Mouse (Mus musculus) myocyte (in vitro differentiated cells): ENCODE results near the gene Rab7. TPM values are rescaled to one million over a fixed set of nuclear protein-coding genes. Genes with fewer than 3 reads are reported as not detected.

Experiments
- H3K27me3 ChIP-seq: one replicate; pipeline ENCODE4 v1.6.1; 2011; ENCODE audit not compliant: control insufficient read depth, insufficient read depth, insufficient read length
- H3K36me3 ChIP-seq: one replicate; pipeline ENCODE4 v1.6.1; 2011; ENCODE audit not compliant: control insufficient read depth, insufficient read depth
- H3K4me2 ChIP-seq: one replicate; pipeline ENCODE4 v1.6.1; 2011; ENCODE audit warnings: low read depth, control low read depth
- H3K4me3 ChIP-seq: one replicate; pipeline ENCODE4 v1.5.1; 2011; ENCODE audit warnings: mild to moderate bottlenecking, control low read depth, moderate library complexity
- H3K79me2 ChIP-seq: one replicate; pipeline ENCODE4 v1.6.1; 2011; ENCODE audit not compliant: control insufficient read depth, insufficient read depth
- H3ac ChIP-seq: one replicate; pipeline ENCODE4 v1.6.1; 2011; ENCODE audit not compliant: control insufficient read depth, insufficient read length
- CEBPB ChIP-seq: IDR thresholded peaks from 2 replicates; pipeline ENCODE4 v1.6.1; 2011; ENCODE audit warnings: mild to moderate bottlenecking, moderate library complexity; ENCODE audit not compliant: poor library complexity, insufficient read depth, severe bottlenecking
- E2F4 ChIP-seq: IDR thresholded peaks from one replicate; pipeline ENCODE4 v1.6.1; 2011; ENCODE audit warnings: mild to moderate bottlenecking, control low read depth, moderate library complexity; ENCODE audit not compliant: insufficient read depth
- MAX ChIP-seq: IDR thresholded peaks from one replicate; pipeline ENCODE4 v1.6.1; 2011; ENCODE audit warnings: low read depth, mild to moderate bottlenecking, control low read depth
- MYOD1 ChIP-seq, 3 experiments: IDR thresholded peaks; one replicate each; pipeline ENCODE4 v1.6.1; 2011; ENCODE audit warnings: control low read depth in 2 of 3, low read depth in 2 of 3, mild to moderate bottlenecking in 2 of 3, moderate library complexity in 1 of 3; ENCODE audit not compliant: insufficient read length in 2 of 3, control insufficient read depth in 1 of 3
- MYOG ChIP-seq, 3 experiments: IDR thresholded peaks; one replicate each; pipeline ENCODE4 v1.6.1; 2011; ENCODE audit warnings: control low read depth in 2 of 3, low read depth in 2 of 3, mild to moderate bottlenecking in 2 of 3; ENCODE audit not compliant: insufficient read length in 2 of 3, control insufficient read depth in 1 of 3, insufficient read depth in 1 of 3
- POLR2A ChIP-seq: IDR thresholded peaks from one replicate; pipeline ENCODE4 v1.6.1; 2011; ENCODE audit warnings: low read depth, mild to moderate bottlenecking, control low read depth, moderate library complexity; ENCODE audit not compliant: insufficient read length
- POLR2AphosphoS2 ChIP-seq: IDR thresholded peaks from one replicate; pipeline ENCODE4 v1.6.1; 2011; ENCODE audit warnings: low read depth, control low read depth; ENCODE audit not compliant: insufficient read length
- REST ChIP-seq: IDR thresholded peaks from one replicate; pipeline ENCODE4 v1.6.1; 2011; ENCODE audit warnings: mild to moderate bottlenecking, control low read depth, moderate library complexity; ENCODE audit not compliant: insufficient read depth, insufficient read length
- SRF ChIP-seq: IDR thresholded peaks from one replicate; pipeline ENCODE4 v1.6.1; 2011; ENCODE audit warnings: low read depth; ENCODE audit not compliant: control insufficient read depth, insufficient read length
- TCF12 ChIP-seq: IDR thresholded peaks from one replicate; pipeline ENCODE4 v1.6.1; 2011; ENCODE audit warnings: mild to moderate bottlenecking, control low read depth; ENCODE audit not compliant: poor library complexity, insufficient read depth, severe bottlenecking
- TCF3 ChIP-seq: IDR thresholded peaks from one replicate; pipeline ENCODE4 v1.6.1; 2011; ENCODE audit warnings: low read depth, control low read depth; ENCODE audit not compliant: insufficient read length
- USF1 ChIP-seq: IDR thresholded peaks from one replicate; pipeline ENCODE4 v1.6.1; 2011; ENCODE audit warnings: low read depth, mild to moderate bottlenecking, control low read depth, moderate library complexity
- polyA plus RNA-seq: library from polyadenylated mRNA; unstranded; fragments of >200 nt; fragmentation: generic; extraction: Trizol; gene quantifications from one replicate; pipeline ENCODE4 v1.2.1, GENCODE M21; 2012; ENCODE audit warnings: missing spikeins

Gene Rab7
- polyA plus RNA-seq, 1 experiment: 181 TPM

- no peaks in the 10 kb centered on the region for H3K79me2 ChIP-seq
- no peak overlapping the region for H3K4me3 ChIP-seq
- H3ac ChIP-seq: no peak overlapping the region
- TF ChIP-seq CEBPB: no peak
- no peak for TF ChIP-seq SRF
- TF ChIP-seq TCF12: no peak
- no peak for TF ChIP-seq POLR2AphosphoS2
- TF ChIP-seq TCF3: no peak
- H3K36me3 ChIP-seq: no peaks in the 10 kb centered on the region
- H3K4me2 ChIP-seq: no peak overlapping the region
- H3K27me3 ChIP-seq: no peaks in the 10 kb centered on the region
Measured at GRCm38 (mm10) chr6:88055663-88056062, 10.6 kb upstream of the Rab7 start.

GRCm38 (mm10) chr6:88054081-88054835 is 9.2 kb upstream of the Rab7 start:
- no peak overlapping the region for H3K4me3 ChIP-seq
- H3K79me2 ChIP-seq: no peaks in the 10 kb centered on the region
- no peaks in the 10 kb centered on the region for H3K36me3 ChIP-seq
- no peak overlapping the region for H3ac ChIP-seq
- H3K4me2 ChIP-seq: no peak overlapping the region
- H3K27me3 ChIP-seq: no peaks in the 10 kb centered on the region
- TF ChIP-seq POLR2AphosphoS2 (no peak), TCF3 (no peak), SRF (no peak), MYOD1 (IDR thresholded peaks at IDR 0.05; ENCODE audit: control insufficient read depth in 1 of 3, insufficient read length in 2 of 3, low read depth in 2 of 3) (no peak), MYOG (IDR thresholded peaks at IDR 0.05; ENCODE audit: control insufficient read depth in 1 of 3, insufficient read depth in 1 of 3, insufficient read length in 2 of 3, low read depth in 2 of 3) (no peak), REST (no peak), POLR2A (no peak), E2F4 (no peak), USF1 (no peak), MAX (no peak), TCF12 (no peak), CEBPB (no peak)

DNA sequence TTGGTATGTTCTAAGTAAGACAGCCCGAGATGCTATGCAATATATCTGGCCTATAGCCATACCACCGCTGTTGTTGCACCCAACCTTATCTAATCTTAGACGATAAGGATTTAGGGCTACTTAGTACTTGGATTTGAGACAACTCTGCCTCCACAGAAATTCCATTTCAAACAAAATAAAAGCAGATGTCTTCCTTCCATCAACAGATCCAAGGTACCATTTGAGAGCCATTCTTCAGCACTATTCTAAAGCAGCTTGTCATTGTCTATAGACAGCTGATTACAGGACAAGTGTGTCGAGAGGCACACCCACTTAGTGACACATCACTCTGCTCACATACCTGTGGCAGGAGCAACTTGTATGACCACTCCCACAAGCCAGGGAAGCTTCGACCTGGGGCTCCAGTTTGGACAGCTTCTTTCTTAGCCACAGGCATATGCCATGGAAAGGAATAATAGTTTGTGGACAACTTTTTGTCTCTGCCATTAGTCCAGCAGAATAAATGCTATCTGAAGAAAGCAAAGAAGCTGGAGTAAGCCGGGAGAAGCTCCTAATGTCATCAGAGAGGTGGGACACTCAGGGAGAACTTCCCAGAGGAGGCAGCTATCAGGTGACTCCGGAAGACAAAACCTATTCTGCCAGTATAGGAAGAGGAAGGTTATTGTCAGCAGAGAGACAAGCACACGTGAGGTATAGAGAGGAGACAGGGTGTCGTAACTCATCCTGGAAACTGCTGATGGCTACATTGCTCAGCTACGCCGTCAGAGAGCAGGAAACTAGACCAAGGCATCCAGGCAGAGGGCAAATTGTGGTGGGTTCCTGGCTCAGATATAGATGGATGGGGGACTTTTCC is 8.4 kb upstream of the Rab7 start:
- H3K36me3 ChIP-seq: no peaks in the 10 kb centered on the region
- H3ac ChIP-seq: no peak overlapping the region
- H3K27me3 ChIP-seq: no peaks in the 10 kb centered on the region
- TF ChIP-seq E2F4: no peak
- no peak for TF ChIP-seq MYOD1 (IDR thresholded peaks at IDR 0.05; ENCODE audit: control insufficient read depth in 1 of 3, insufficient read length in 2 of 3, low read depth in 2 of 3)
- no peak for TF ChIP-seq POLR2AphosphoS2
- no peak for TF ChIP-seq POLR2A
- no peak overlapping the region for H3K4me3 ChIP-seq
- H3K4me2 ChIP-seq: no peak overlapping the region
- H3K79me2 ChIP-seq: no peaks in the 10 kb centered on the region

DNA sequence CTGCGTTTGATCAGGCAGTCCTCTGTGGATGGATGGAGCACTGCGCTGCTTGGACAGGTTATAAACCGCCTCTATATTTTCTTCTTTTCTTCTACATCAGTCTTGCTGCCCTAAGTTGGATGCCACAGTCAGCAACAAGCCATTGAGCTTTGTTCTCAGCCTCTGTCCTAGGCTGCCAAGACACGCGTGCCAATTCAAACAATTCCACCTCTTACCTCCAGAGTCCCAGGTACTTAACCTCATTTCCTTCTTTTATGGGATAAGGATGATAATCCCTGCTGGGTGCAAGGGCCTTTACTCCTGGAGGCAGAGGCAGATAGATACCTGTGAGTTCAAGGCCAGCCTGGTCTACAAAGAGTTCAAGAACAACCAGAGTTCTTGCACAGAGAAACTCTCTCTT is 6.1 kb upstream of the Rab7 start:
- Histone ChIP-seq H3K36me3 (no peaks in the 10 kb centered on the region), H3K79me2 (no peaks in the 10 kb centered on the region), H3ac (no peak overlapping the region), H3K4me2 (no peak overlapping the region), H3K4me3 (no peak overlapping the region), H3K27me3 (no peaks in the 10 kb centered on the region)
- no peak for TF ChIP-seq TCF12
- TF ChIP-seq MYOD1 (IDR thresholded peaks at IDR 0.05; ENCODE audit: control insufficient read depth in 1 of 3, insufficient read length in 2 of 3, low read depth in 2 of 3): no peak
- TF ChIP-seq MYOG (IDR thresholded peaks at IDR 0.05; ENCODE audit: control insufficient read depth in 1 of 3, insufficient read depth in 1 of 3, insufficient read length in 2 of 3, low read depth in 2 of 3): no peak
- no peak for TF ChIP-seq MAX
- no peak for TF ChIP-seq CEBPB
- TF ChIP-seq E2F4: no peak
- TF ChIP-seq SRF: no peak
- TF ChIP-seq REST: no peak
- no peak for TF ChIP-seq TCF3
- TF ChIP-seq POLR2AphosphoS2: no peak
- TF ChIP-seq USF1: no peak
- no peak for TF ChIP-seq POLR2A

GRCm38 (mm10) chr6:88049008-88049407 is 3.9 kb upstream of the Rab7 start:
- H3ac ChIP-seq: no peak overlapping the region
- TF ChIP-seq POLR2AphosphoS2 (no peak), CEBPB (no peak), MYOG (IDR thresholded peaks at IDR 0.05; ENCODE audit: control insufficient read depth in 1 of 3, insufficient read depth in 1 of 3, insufficient read length in 2 of 3, low read depth in 2 of 3) (no peak), MYOD1 (IDR thresholded peaks at IDR 0.05; ENCODE audit: control insufficient read depth in 1 of 3, insufficient read length in 2 of 3, low read depth in 2 of 3) (no peak), POLR2A (no peak), REST (no peak), MAX (no peak), USF1 (no peak), E2F4 (no peak), TCF3 (no peak), TCF12 (no peak), SRF (no peak)

More at GRCm38 (mm10) chr6:88049008-88049407, 3.9 kb upstream of the Rab7 start:
- Histone ChIP-seq H3K36me3 (no peaks in the 10 kb centered on the region), H3K4me3 (no peak overlapping the region), H3K79me2 (peaks cover 7% of the 10 kb centered on the region), H3K27me3 (no peaks in the 10 kb centered on the region), H3K4me2 (no peak overlapping the region)
